Mouse (Mus musculus): ENCODE measurements around the gene Rcan2.

Gene Rcan2

DNA sequence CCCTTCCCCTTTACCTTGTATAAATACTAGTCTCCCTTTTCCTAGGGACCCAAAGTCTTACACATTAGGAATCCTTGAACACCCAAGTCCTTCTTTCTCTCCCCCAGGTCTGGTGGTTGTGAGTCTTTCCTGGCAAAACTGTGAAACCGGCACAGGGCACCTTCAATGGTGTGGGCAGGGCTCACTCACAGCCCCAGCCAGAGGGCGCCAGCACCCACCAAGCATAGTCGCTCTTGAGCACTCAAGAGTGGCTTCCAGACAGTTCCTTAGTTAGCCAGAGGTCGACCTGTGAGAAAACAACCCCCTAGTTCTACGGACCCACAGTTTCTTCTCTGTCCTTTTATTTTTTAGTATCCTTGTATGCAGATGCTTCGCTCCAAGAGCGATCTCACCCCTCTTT is at the start of gene Rcan2:
Gene Rcan2 (plus strand): TSS at position 275 of the 400 bp plus-strand sequence.
- in situ Hi-C loops (cut with MboI, MseI): no loop called here

DNA sequence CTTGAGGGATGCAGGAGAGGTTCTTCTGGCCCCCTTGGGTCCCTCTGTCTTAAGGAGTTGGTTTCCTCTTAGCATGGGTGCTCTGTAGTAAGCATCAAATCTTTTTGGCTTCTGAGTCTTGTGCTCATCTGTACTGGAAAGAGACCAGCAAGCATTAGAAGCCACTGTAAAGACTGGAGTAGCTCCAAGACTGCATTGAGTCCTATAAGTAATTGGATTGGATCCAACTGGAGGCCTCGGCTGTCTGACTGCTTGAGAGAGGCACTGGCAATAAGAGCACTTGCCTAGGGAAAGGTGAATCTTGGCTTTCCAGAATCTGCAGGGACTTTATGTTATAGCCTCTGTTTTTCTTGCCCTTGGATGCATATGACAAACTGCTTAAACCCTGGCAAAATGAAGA is 48.3 kb upstream of the Rcan2 start:
- in situ Hi-C loops (cut with MboI, MseI): no loop called here

DNA sequence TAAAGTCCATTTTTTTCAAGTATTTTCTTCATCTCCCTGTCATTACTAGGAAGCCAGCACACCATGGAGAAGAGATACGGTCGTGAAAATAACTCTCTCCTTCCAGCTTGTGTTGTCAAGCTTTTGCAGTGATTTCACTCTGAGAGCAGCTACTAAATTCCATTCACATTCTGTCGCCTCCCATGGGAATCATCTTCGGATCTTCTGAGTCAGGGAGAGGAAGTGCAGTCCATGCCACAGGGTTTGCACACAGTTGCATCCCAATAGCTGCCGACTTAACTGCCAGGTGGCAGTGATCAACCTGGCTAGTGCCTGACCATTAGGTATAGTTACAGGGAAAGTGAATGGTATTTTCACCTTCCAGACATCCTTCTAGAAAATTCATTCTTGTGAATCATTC is 46.5 kb upstream of the Rcan2 start:
- in situ Hi-C loops (cut with MboI, MseI): no loop called here

DNA sequence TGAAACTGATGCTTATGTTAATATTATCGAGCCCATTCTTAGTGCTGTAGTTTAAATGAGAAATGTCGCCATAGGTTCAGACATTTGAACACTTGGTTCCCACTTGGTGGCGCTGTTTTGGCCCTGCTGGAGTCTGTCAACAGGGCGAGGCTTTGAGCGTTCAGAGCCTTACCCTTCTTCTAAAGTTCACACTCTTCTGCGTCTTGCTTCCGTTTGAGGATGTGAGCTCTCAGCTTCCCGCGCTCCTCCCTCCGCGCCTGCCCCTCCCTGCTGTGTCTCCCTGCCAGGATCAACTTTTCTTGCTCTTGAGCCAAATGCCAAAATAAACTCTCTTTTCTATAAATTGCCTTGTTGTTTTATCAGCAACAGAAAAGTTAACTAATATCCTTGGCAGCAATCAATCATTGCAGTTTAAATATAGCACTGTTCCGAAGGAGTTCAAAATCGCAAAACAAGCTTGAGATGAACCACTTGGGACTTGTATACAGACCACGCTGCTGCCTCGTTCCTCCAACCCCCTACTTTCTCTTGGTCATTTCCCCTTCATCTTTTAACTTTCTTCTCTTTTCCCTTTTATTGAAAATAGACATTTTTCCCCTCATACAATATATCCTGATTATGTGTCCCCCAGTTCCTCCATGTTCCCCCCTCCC is 42.4 kb upstream of the Rcan2 start:
- in situ Hi-C loops (cut with MboI, MseI): no loop called here

DNA sequence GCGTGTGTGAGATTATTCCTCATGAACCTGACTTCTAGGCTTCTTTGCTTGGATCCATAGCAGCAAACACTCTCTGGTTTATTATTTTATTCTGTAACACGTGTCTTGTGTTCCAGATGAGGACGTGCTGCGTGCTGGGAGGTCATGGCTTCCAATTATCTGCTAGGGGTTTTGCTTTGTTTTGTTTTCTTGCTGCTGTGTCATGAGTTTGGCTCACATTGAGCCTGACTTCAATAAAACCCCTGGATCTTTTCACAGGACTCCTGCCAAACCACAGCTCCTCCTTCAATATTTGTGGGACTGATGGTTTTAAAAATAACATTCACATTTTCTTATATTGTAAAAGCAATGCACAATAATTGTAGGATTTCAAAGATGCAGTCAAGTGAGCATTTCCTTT is 16.6 kb upstream of the Rcan2 start:
- in situ Hi-C loops (cut with MboI, MseI): no loop called here

DNA sequence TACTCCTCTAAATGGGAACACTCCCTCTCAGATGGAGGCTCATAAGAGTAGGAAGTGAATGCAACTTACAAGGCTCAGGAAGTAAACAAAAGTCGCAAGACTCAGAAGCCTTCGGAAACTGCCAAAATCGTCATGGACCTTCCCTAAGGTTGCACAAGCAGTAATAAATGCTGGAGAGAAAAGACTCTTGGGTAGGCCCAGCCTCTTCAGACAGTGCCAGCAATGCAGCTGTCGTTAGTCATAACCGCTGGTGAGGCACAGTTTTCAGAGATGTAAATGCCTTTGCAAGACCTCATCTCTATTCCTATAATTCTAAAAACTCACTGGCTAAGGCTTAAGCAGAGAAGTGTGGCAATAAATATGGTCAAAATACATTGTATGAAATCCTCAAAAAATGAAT is 12.9 kb upstream of the Rcan2 start:
- in situ Hi-C loops (cut with MboI, MseI): no loop called here

DNA sequence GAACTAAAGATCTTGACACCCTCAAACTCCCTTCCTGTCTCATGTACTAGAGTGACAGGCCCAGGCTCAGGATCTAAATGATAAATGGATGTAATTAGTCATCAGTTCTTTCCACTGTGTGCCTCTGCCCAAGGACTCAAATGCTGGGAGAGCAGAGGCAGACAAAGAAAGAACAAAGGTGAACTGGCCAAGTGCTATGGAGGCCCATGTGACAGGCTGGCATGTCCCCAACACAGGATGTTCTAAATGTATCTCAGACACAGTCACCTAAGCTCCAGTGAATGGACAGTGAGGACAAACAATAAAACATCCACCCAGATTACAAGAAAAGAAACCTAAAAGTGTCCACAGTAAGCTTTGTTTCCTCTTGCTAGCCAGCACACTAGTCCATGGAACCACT is 11.8 kb upstream of the Rcan2 start:
- in situ Hi-C loops (cut with MboI, MseI): no loop called here

DNA sequence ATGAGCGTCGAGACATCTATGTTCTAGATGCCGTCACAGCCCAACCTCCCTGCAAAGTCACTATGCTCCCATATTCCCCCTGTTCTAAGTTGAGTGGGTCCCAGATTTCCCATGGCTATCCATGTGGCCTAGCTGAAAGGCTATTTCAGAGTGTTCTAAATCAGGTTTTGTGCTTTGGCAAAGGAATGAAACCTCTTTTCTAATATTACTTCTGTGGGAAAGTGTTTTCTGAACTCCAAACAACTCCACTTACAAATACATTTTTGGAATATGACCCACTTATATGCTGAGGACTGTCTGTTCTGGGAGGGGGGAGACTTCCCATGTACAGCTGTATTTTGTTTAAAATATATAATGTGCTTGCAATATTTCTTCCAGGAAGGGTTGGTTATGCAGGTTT is 9.4 kb upstream of the Rcan2 start:
- in situ Hi-C loops (cut with MboI, MseI): no loop called here

DNA sequence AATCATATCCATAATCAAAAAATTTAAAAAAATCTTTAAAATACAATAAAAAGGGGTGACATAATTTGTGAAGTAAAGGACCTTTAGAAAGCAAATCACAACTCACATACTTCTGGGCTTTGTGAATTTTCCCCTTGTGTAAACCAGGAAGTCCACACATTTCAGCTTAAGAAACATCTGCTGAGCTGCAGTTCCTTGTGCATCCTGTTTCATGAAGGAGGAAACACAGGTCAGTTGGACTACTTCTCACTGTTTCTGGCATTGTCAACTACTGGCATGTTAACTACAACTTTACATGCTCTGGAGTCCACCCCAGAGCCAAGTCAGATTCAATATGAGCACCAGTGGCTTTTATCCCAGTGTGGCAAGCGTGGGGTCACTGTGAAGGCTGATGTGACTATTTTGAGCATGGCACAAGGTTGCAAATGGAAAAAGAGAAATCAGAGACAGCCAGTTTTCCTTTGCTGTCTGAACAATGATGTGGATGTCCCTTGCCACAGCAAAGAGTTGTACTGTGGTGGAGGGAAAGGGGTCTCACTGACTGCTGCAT is 6.3 kb upstream of the Rcan2 start:
- in situ Hi-C loops (cut with MboI, MseI): no loop called here

DNA sequence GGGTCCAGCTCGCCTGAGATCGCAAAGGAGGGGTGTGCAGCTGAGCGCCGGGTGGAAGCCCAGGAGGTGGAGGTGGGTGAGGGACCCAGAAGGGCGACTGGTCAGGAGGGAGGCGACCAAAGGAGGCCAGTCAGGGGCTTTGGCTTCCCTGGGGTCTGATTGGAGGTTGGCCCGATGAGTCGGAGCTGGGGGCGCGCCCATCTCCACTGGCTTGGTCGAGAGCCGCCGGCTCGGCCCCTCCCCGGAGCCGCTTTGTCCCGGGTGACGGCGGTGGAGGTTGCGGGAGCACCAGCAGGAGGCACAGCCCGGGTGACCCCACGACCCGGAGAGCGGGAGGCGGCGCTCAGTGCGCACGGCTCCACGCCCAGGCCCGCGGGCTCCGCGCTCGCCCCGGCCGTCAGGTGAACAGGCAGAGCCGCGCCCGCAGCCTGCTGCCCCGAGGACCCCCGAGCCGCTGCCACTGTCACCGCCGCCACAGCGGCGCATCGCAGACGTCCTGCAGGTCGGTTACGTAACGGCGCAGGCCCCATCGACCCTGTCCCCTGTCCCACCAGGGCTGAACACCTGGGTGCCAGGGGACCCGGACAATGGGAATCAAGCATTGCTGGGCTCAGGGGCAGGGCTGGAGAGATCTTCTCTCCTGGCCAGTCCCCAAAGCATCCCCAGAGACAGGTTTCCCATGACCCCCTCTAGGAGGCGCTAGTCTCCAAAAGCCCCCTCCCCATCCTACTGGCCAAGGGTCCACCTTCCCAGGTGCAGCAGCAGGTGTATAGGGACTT is 633 bp downstream of the Rcan2 start:
- in situ Hi-C loops (cut with MboI, MseI): no loop called here

DNA sequence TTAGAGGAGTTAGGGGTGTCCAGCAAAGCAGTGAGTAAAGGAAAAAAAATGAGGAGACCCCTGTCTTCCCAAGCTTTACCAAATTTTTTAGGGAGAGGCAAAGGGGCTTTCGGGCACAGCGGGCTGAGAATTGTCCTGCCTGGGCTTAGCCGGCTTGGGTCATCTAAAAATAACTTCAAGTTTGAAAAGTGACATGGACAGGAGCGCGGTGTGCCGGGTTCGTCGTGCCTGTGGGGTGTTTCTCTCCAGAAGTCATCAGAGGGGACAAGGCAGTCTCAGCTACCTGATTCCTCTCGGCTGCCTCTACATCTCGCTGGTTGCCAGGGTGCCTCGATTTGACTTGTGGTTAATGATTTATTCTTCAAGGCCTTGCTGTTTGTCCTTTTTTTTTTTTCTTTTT is 1.3 kb downstream of the Rcan2 start:
- in situ Hi-C loops (cut with MboI, MseI): no loop called here

DNA sequence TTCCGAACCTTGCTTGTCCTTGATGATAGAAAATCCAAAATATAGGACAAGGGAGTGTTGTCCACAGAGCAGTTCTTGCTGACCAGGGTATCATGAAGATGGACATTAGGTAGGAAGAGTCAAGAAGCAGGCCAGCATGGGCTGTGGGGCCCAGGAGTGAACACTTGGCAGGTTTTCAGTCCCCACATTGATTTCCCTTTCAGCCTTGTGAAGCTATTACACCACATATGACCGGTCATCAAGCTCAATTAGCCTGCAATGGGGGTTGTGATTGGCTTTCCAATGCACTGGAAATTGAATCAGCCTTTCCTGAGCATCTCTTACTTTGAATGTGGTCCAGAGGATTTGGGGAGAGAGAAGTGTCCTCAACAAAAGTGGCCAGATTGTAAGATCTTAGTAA is 2.0 kb downstream of the Rcan2 start:
- in situ Hi-C loops (cut with MboI, MseI): no loop called here

DNA sequence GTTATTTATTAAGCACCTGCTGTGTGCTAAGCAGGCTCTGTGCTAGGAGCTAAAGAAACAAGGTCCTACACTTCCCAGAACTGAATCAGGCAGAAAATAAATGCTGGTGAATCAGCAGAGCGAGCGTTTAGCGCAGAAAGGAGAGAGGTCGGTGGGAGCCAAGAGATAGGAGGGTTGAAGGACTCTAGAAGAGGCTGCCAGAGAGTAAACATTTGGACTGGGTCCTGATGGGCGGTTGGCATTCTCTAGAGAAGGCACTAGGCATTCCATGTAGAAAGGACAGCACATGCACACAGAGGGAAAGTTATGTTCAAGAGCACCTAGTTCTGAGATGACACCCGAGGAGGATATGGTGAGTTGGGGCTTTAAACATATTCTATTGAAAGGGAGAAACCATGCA is 2.6 kb downstream of the Rcan2 start:
- in situ Hi-C loops (cut with MboI, MseI): no loop called here

DNA sequence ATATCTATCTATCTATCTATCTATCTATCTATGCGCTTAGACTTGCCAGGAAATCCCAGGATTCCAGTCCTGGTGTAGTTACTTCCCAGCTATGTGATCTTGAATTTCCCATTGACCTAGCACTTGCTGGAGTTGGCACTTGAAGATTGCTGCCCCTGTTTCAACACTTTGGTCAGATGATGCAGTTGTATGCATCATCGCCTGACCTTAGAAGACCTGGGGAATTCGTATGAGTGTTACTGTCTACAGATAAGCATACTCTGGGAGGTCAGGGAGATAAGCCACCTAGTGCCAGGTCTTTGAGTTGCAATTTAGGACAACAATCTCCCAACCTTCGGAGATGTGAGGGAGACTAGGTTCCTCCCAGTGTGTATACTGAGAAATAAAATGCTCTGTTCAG is 5.7 kb downstream of the Rcan2 start:
- in situ Hi-C loops (cut with MboI, MseI): no loop called here

DNA sequence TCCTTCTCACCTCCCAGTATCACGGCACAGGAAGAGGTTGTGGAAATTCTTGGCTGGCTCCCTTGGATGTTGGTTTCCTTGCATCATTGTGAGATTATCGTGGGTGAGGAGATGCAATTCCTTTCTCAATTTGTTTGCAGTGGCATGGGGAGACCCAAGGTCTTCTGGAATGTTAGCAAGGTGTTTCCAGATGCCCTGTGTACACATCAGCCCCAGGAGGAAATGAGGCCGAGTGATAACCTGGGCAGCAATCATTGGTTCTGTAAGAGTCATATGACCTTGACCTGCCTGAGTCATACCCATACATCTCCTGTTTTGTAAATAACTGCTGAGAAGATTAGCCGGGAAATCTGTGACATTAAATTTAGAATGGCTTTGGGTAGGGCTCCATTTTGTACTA is 10.3 kb downstream of the Rcan2 start:
- in situ Hi-C loops (cut with MboI, MseI): no loop called here

DNA sequence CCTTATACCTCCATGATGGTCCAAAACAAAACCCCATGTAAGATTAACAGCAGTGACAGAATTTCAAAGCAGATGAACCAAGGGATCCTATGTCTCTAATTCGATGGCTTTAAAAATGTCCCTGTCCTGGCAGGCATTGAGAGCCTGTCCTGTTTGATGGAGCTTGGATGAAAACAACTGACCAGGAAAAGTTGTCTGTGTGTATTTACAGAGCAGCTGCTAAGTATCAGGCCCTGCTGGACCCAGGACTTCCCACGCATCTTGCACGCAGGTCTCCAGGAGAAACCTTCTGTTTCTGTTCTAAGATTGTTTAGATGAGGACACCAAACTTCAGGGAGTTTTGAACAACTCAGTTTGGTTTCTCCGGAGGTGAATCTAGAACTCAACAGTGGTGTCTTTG is 14.2 kb downstream of the Rcan2 start:
- in situ Hi-C loops (cut with MboI, MseI): no loop called here

DNA sequence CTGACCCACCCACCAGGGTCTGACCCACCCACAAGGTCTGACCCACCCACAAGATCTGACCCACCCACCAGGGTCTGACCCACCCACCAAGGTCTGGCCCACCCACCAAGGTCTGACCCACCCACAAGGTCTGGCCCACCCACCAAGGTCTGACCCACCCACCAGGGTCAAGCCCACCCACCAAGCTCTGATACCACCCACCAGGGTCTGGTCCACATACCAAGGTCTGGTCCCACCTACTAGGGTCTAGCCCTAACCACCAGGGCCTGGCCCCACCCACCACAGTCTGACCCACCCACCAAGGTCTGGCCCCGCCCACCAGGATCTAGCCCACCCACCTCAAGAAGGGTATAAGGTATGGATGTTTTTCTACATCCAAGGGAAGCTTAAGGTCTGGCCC is 15.3 kb downstream of the Rcan2 start:
- in situ Hi-C loops (cut with MboI, MseI): no loop called here

DNA sequence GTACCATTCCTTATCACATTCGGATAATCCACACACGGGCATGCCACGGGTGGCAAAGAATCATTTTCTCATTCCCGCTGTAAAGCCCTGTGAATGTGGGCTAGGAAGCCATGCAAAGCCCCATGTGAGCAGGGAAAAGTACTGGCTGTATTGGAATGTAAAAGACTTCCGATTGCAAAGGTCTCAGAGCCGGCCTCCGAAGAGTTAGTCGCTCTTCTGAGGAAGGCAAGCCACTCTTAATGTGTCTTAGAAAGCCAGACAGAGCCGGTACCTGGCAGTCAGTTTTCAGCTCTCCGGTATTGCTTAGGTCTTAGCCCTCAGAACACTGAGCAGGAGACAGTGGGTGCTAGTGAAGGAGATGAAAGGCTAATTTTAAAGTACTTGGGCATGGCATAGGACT is 16.0 kb downstream of the Rcan2 start:
- in situ Hi-C loops (cut with MboI, MseI): no loop called here

DNA sequence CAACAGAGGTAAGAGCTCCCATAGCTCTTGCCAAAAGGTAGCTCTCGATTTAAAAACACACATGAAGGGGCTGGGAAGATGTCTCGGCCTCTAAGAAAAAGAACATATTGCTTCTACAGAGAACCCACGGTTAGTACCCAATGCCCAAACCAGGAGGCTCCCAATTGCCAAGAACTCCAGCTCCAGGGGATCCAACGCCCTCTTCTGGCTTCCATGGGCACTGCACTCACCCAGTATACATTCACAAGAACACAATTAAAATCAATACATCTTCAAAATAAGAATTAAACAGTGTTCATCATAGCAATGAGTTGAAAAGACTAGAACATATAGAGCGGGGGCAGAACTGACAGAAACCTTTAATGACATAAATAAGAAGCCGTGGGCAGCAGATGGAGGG is 17.2 kb downstream of the Rcan2 start:
- in situ Hi-C loops (cut with MboI, MseI): no loop called here

DNA sequence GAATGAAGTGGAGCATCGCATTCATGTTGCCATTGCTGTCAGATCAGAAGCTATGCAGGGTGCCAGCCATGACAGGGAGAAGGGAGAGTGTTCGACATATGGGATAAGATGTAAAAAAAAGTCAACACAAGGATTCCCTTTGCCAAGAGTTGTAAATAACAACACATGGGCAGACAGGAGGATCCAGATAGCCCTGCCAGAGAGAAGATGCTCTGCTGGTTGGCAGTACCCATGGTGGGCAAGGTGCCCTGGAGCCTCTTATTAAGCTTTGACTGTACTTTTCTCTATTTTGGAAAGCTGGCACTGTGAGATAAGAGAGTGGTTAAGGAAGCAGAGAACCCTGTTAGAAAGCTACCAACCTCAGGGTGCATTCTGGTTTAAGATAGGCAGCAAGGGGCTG is 19.8 kb downstream of the Rcan2 start:
- in situ Hi-C loops (cut with MboI, MseI): no loop called here

DNA sequence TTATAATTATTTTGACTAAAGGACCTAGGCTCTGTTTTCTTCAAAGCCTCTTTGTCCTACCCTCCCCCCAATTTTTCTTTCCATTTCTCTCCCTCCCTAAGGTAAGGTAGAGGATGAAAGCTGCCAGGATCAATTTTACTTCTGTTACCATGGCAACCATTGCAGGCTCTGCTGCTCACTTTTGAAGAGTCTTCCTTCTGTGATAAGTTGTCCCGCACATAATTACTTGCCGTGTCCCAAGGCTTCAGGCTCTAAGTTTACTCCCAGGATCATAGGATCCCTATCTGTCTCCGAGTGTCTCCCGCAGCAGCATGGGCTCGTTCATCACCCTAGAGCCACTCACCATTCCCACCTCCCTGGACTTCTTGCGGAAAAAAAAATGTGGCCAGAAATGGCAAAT is 21.1 kb downstream of the Rcan2 start:
- in situ Hi-C loops (cut with MboI, MseI): no loop called here

DNA sequence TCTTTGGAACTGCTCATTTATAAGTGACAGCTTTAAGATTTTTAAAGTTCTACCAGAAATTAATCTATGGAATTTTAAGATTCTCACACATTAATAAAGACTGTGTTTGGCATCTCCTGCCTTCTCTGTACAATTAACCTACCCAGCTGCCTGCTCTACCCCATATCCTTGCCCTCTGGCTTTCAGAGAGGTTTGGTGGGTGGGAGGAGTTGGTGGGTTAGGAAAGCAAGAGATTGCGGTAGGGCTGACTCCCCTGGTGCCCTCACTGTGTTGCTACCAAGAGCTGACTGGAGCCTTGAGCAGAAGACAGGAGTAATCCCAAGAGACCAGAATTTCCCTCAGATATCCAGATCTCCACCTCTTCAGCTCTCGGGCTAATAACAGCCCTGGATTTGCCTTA is 21.5 kb downstream of the Rcan2 start:
- in situ Hi-C loops (cut with MboI, MseI): no loop called here

DNA sequence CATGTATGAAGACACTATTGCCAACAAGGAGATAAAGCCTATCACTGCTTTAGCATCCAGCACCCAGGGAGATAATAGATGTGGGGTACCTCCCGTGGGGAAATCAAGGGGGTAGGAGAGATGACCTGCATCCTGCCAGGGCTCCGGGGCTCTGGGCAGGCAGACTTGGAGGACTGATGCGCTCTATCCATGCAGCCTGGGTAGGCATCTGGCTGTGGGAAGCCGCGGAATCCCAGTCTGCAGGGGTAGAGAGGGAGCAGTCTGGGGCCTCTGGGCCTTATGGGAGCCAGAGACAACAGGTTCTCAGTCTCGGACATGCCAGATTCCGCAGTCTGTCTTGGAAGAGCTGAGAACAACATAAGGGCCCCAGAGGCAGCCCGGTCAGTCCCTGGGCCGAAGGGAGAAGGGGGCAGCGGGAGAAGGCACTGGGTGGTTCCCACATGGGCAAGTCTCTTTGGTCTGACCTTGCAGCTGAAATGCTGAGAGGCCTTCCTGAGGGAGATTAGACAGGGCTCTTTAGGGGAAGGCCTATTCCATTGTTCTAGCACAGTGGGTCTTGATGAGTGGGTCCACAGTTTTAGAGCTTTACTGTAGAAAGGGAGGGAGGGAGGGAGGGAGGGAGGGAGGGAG is 23.7 kb downstream of the Rcan2 start:
- in situ Hi-C loops (cut with MboI, MseI): no loop called here
